Mouse (Mus musculus) kidney, postnatal 4 days (tissue): ENCODE results near the gene Slc35a5.

Source experiments
- DNase-seq, 2 experiments: peaks; one replicate each; pipeline ENCODE4 v3.0.0; 2021; ENCODE audit warnings: mixed read lengths in 2 of 2

Gene Slc35a5

GRCm38 (mm10) chr16:45117200-45117599, 41.3 kb downstream of the Slc35a5 start:
- DNase-seq = no peak

GRCm38 (mm10) chr16:45110498-45110897, 48.0 kb downstream of the Slc35a5 start:
- DNase-seq = peak; percentile 37 to 63

- no peak for DNase-seq
These were observed 50.2 kb downstream of the Slc35a5 start for GRCm38 (mm10) chr16:45108203-45108878.

- no peak for DNase-seq
These were observed 53.5 kb downstream of the Slc35a5 start for GRCm38 (mm10) chr16:45104993-45105392.

- no peak for DNase-seq
These were observed 57.6 kb downstream of the Slc35a5 start for GRCm38 (mm10) chr16:45100892-45101291.

GRCm38 (mm10) chr16:45098886-45099210, 59.7 kb downstream of the Slc35a5 start:
- no peak for DNase-seq

- DNase-seq = peak in 1 of 2 experiments; percentile 28
These were observed 60.2 kb downstream of the Slc35a5 start for GRCm38 (mm10) chr16:45098186-45098885.

- no peak for DNase-seq
These were observed 61.0 kb downstream of the Slc35a5 start for GRCm38 (mm10) chr16:45097467-45097866.

GRCm38 (mm10) chr16:45095561-45096482, 62.7 kb downstream of the Slc35a5 start:
- peak; percentile 15 to 17 for DNase-seq

GRCm38 (mm10) chr16:45095030-45095429, 63.5 kb downstream of the Slc35a5 start:
- DNase-seq = peak in 1 of 2 experiments; percentile 9

GRCm38 (mm10) chr16:45094136-45094756, 64.3 kb downstream of the Slc35a5 start:
- peak; percentile 39 to 47 for DNase-seq

- DNase-seq = peak; percentile 50 to 66
These were observed 65.3 kb downstream of the Slc35a5 start, which contains the start of gene Ccdc80 for GRCm38 (mm10) chr16:45093137-45093731. TSS of gene Ccdc80 (plus strand) at chr16:45093402.

GRCm38 (mm10) chr16:45090005-45090404, 68.5 kb downstream of the Slc35a5 start:
- peak; percentile 84 to 89 for DNase-seq
